Mouse (Mus musculus) spleen, adult 2 months (tissue): ENCODE measurements around the gene Asb18.
A peak's percentile ranks its signal among the peaks of the same experiment; 100 is the strongest.

Source experiments
- CTCF ChIP-seq: fragments of 200-500 bp; IDR thresholded peaks from 2 replicates; pipeline ENCODE4 v1.5.1; 2011; ENCODE audit warnings: mild to moderate bottlenecking, inconsistent platforms; ENCODE audit not compliant: insufficient read depth, insufficient read length, insufficient replicate concordance; ENCODE audit errors: extremely low read depth
- POLR2A ChIP-seq: fragments of 200-500 bp; IDR thresholded peaks from 2 replicates; pipeline ENCODE4 v1.6.1; 2011; ENCODE audit warnings: low read depth, low read length, inconsistent platforms

- TF ChIP-seq POLR2A, result no peak
- peak; percentile 29; the same call in 1 of the 2 replicates for TF ChIP-seq CTCF
These were observed 36.9 kb upstream of the Asb18 start for GRCm38 (mm10) chr1:90051347-90051746.
